In genomic region chrX:69360238-69361054, GRCm38 (mm10) we compare ENCODE assay signal across 8 mouse cellular contexts. TPM values are rescaled to one million over a fixed set of nuclear protein-coding genes. Genes with fewer than 3 reads are reported as not detected.
DNase-seq lines count a peak whose midpoint lies in the region; ATAC-seq and TF ChIP-seq lines count a peak whose summit lies in the region.

Gene Aff2, plus strand, starts transcription at chrX:69360294.

- no peaks in the 10 kb centered on the region for H3K36me3 ChIP-seq in kidney, embryonic 14.5 days (ENCODE audit: control insufficient read depth, insufficient read depth, low read length)
- H3K36me3 ChIP-seq in limb, embryonic 14.5 days (ENCODE audit: control insufficient read depth, insufficient read depth, low read length), result no peaks in the 10 kb centered on the region
- H3K36me3 ChIP-seq in myocyte (ENCODE audit: control insufficient read depth, insufficient read depth), result no peaks in the 10 kb centered on the region

- no peak within 1 kb of the TSS for H3ac ChIP-seq in myocyte (ENCODE audit: control insufficient read depth, insufficient read length)

- peak within 1 kb of the TSS; percentile 52 for H3K4me2 ChIP-seq in kidney, embryonic 14.5 days (replicated peaks; ENCODE audit: low read depth, low read length)
- peak within 1 kb of the TSS; percentile 52 for H3K4me2 ChIP-seq in limb, embryonic 14.5 days (replicated peaks; ENCODE audit: low read depth, low read length, severe bottlenecking)
- H3K4me2 ChIP-seq in myocyte (ENCODE audit: low read depth), result peak within 1 kb of the TSS; percentile 38

- peak within 1 kb of the TSS; percentile 49 for H3K4me3 ChIP-seq in kidney, embryonic 14.5 days (ENCODE audit: low read length)
- peak within 1 kb of the TSS; percentile 58 for H3K4me3 ChIP-seq in limb, embryonic 14.5 days (replicated peaks; ENCODE audit: low read length)
- no peak within 1 kb of the TSS for H3K4me3 ChIP-seq in myocyte

- peak; percentile 91 for ATAC-seq in kidney, embryonic 14.5 days (ENCODE audit: low FRiP score, low TSS enrichment)
- ATAC-seq in limb, embryonic 14.5 days (ENCODE audit: low FRiP score, low read depth), result peak; percentile 86

- WGBS in kidney, embryonic 14.5 days, result 22% methylated on average over 53 of the region's 79 CpGs
- WGBS in limb, embryonic 14.5 days, result 11% methylated on average over 20 of the region's 79 CpGs

- H3K9ac ChIP-seq in kidney, embryonic 14.5 days (ENCODE audit: low read depth, low read length), result peak within 1 kb of the TSS; percentile 63
- H3K9ac ChIP-seq in limb, embryonic 14.5 days (ENCODE audit: low read depth, low read length, severe bottlenecking), result peak within 1 kb of the TSS; percentile 85

- DNase-seq in heart, adult 11 months, result peak; percentile 89
- DNase-seq in heart, adult 8-10 months (ENCODE audit: low spot score), result no peak
- peak; percentile 75 for DNase-seq in embryo, embryonic 10 days (ENCODE audit: low spot score)
- DNase-seq in gastrocnemius, postnatal 4 days (ENCODE audit: low spot score in 2 of 2), result peak; percentile 20 to 24
- DNase-seq in limb, embryonic 14.5 days (ENCODE audit: low spot score), result peak; percentile 35
- DNase-seq in yolk sac, embryonic 10.5 days (ENCODE audit: low spot score), result peak; percentile 43

- no peaks in the 10 kb centered on the region for H3K9me3 ChIP-seq in kidney, embryonic 14.5 days (ENCODE audit: control insufficient read depth, low read length)
- no peaks in the 10 kb centered on the region for H3K9me3 ChIP-seq in limb, embryonic 14.5 days (ENCODE audit: control insufficient read depth, low read length)

- H3K27ac ChIP-seq in kidney, embryonic 14.5 days (ENCODE audit: low read depth, low read length), result no peak within 1 kb of the TSS
- H3K27ac ChIP-seq in limb, embryonic 14.5 days (replicated peaks; ENCODE audit: low read depth, low read length), result peak within 1 kb of the TSS; percentile 76

- no peaks in the 10 kb centered on the region for H3K4me1 ChIP-seq in kidney, embryonic 14.5 days (ENCODE audit: control insufficient read depth, insufficient read depth, low read length)
- no peaks in the 10 kb centered on the region; the same call in 1 of the 2 replicates for H3K4me1 ChIP-seq in limb, embryonic 14.5 days (ENCODE audit: control insufficient read depth, insufficient read depth, low read length)

- TF ChIP-seq POLR2A in limb, embryonic 14.5 days (IDR thresholded peaks at IDR 0.05; ENCODE audit: borderline replicate concordance, extremely low read depth, insufficient read depth, insufficient read length), result no peak
- TF ChIP-seq POLR2A in myocyte (IDR thresholded peaks at IDR 0.05; ENCODE audit: insufficient read length, low read depth), result no peak

- peaks cover 8% of the 10 kb centered on the region; the same call in 1 of the 2 replicates for H3K27me3 ChIP-seq in kidney, embryonic 14.5 days (ENCODE audit: control insufficient read depth, insufficient read depth, low read length)
- H3K27me3 ChIP-seq in limb, embryonic 14.5 days (ENCODE audit: control insufficient read depth, insufficient read depth, low read length), result no peaks in the 10 kb centered on the region
- no peaks in the 10 kb centered on the region for H3K27me3 ChIP-seq in myocyte (ENCODE audit: control insufficient read depth, insufficient read depth, insufficient read length)

- H3K79me2 ChIP-seq in myocyte (ENCODE audit: control insufficient read depth, insufficient read depth), result no peaks in the 10 kb centered on the region

TF ChIP-seq in myocyte, 11 proteins besides CTCF, POLR2A, EP300 and RAD21:
- TF ChIP-seq MYOD1 (IDR thresholded peaks at IDR 0.05; ENCODE audit: control insufficient read depth in 1 of 3, insufficient read length in 2 of 3, low read depth in 2 of 3) (no peak), TCF3 (IDR thresholded peaks at IDR 0.05; ENCODE audit: insufficient read length, low read depth) (no peak), E2F4 (IDR thresholded peaks at IDR 0.05; ENCODE audit: insufficient read depth) (no peak), REST (IDR thresholded peaks at IDR 0.05; ENCODE audit: insufficient read depth, insufficient read length) (no peak), MYOG (IDR thresholded peaks at IDR 0.05; ENCODE audit: control insufficient read depth in 1 of 3, insufficient read depth in 1 of 3, insufficient read length in 2 of 3, low read depth in 2 of 3) (no peak), USF1 (IDR thresholded peaks at IDR 0.05; ENCODE audit: low read depth) (no peak), POLR2AphosphoS2 (IDR thresholded peaks at IDR 0.05; ENCODE audit: insufficient read length, low read depth) (no peak), SRF (IDR thresholded peaks at IDR 0.05; ENCODE audit: control insufficient read depth, insufficient read length, low read depth) (no peak), MAX (IDR thresholded peaks at IDR 0.05; ENCODE audit: low read depth) (no peak), CEBPB (IDR thresholded peaks at IDR 0.05; ENCODE audit: insufficient read depth, poor library complexity, severe bottlenecking) (no peak), TCF12 (IDR thresholded peaks at IDR 0.05; ENCODE audit: insufficient read depth, poor library complexity, severe bottlenecking) (no peak)

RNA-seq across cellular contexts. Expression of gene Aff2, which starts in this region (rescaled TPM):
- 1 to 10 TPM; 2.2 to 3.5 (median 2.8) TPM for total RNA-seq in heart, adult 8-10 months (2022)
- total RNA-seq in gastrocnemius, postnatal 4 days (2021), result 1 to 10 TPM; 3.7 to 4.1 TPM
- polyA plus RNA-seq in kidney, embryonic 14.5 days (2014; fragmentation: Nextera tagmentation; extraction: Ambion mirVana), result 2.5 and 3.3 TPM in 2 replicates
- polyA plus RNA-seq in limb, embryonic 14.5 days (2012; rRNA removed), result 6.9 and 7.1 TPM in 2 replicates
- 9.0 and 12.5 TPM in 2 replicates for polyA plus RNA-seq in limb, embryonic 14.5 days (2014; fragmentation: Nextera tagmentation; extraction: Ambion mirVana)
- polyA plus RNA-seq in myocyte (2012; fragmentation: generic; extraction: Trizol), result 0.20 TPM
